Mouse (Mus musculus) limb, embryonic 11.5 days (tissue): ENCODE measurements around the gene Exosc6. TPM values are rescaled to one million over a fixed set of nuclear protein-coding genes. Genes with fewer than 3 reads are reported as not detected.

Source experiments
- ATAC-seq: fragments of 200-750 bp; cut with Nextera tagmentation; 2 replicates; pipeline ENCODE4 v1.8.0; 2017; ENCODE audit warnings: low read depth; ENCODE audit not compliant: insufficient number of reproducible peaks, low FRiP score, low TSS enrichment
- DNase-seq: peaks from one replicate; pipeline ENCODE4 v3.0.0-alpha.2; 2015; ENCODE audit warnings: low spot score
- H3K27ac ChIP-seq: fragments of 300-500 bp; sonication (generic); replicated peaks from 2 replicates; pipeline ENCODE4 v1.5.1; 2014; ENCODE audit warnings: low read depth, mild to moderate bottlenecking, low read length
- H3K27me3 ChIP-seq: fragments of 300-500 bp; sonication (generic); 2 replicates; pipeline ENCODE4 v1.6.1; 2014; ENCODE audit warnings: mild to moderate bottlenecking, low read length, mixed read lengths; ENCODE audit not compliant: control insufficient read depth, insufficient read depth
- H3K36me3 ChIP-seq: fragments of 300-500 bp; sonication (generic); 2 replicates; pipeline ENCODE4 v1.6.1; 2014; ENCODE audit warnings: mild to moderate bottlenecking, low read length, moderate library complexity, mixed read lengths; ENCODE audit not compliant: control insufficient read depth, insufficient read depth
- H3K4me1 ChIP-seq: fragments of 300-500 bp; sonication (generic); 2 replicates; pipeline ENCODE4 v1.6.1; 2014; ENCODE audit warnings: low read length, mixed read lengths; ENCODE audit not compliant: control insufficient read depth, insufficient read depth
- H3K4me2 ChIP-seq: fragments of 300-500 bp; sonication (generic); 2 replicates; pipeline ENCODE4 v1.6.1; 2014; ENCODE audit warnings: low read depth, mild to moderate bottlenecking, moderate library complexity; ENCODE audit not compliant: severe bottlenecking
- H3K4me3 ChIP-seq: fragments of 300-500 bp; sonication (generic); 2 replicates; pipeline ENCODE4 v1.5.1; 2014; ENCODE audit warnings: low read depth, low read length
- H3K9ac ChIP-seq: fragments of 300-500 bp; sonication (generic); 2 replicates; pipeline ENCODE4 v1.6.1; 2014; ENCODE audit warnings: mild to moderate bottlenecking, low read length
- H3K9me3 ChIP-seq: fragments of 300-500 bp; sonication (generic); 2 replicates; pipeline ENCODE4 v1.6.1; 2016; ENCODE audit warnings: low read length; ENCODE audit not compliant: control insufficient read depth
- WGBS: fragments of 180-500 bp; shearing (Covaris S2); extraction: QIAGEN DNeasy Blood & Tissue Kit; methylation state at CpG from one replicate; pipeline ENCODE4 v1.1.7; 2014; 5-methylcytosine and 5-hydroxymethylcytosine counted together
- polyA plus RNA-seq: library from polyadenylated mRNA; unstranded; fragments of >200 nt; fragmentation: Nextera tagmentation; extraction: Ambion mirVana; gene quantifications from 2 replicates; pipeline ENCODE4 v1.2.1, GENCODE M21; 2014

Exosc6 gene
- polyA plus RNA-seq, 1 experiment from 2014 or later = 31.1 TPM

DNA sequence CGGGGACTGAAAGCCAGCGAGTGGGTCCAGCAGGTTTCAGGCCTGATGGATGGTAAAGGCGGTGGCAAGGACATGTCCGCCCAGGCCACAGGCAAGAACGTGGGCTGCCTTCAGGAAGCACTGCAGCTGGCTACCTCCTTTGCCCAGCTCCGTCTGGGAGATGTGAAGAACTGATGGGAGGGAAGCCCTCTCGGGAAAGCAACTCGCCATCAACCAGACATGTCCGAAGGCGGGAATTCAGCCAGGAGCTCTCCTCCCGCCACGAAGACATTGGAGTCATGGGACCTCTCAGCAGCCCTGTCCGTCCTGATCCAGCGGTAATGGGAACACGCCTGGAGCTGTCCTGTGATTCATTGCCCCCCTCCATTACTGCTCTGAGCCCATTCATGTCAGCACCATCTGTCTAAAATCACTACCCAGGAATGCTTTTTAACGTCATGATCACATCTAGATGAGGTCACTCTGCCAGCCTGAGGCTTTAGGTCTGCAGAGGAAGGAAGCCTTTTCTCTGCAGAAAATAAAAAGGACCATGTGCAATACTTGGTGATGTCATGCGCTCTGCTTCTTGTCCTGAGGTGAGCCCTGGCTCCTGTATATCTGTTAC, 1.0 kb upstream of the Exosc6 start:
- no peak overlapping the region for H3K4me3 ChIP-seq
- whole genome bisulfite sequencing = 94% methylated on average over 17 of the region's 17 CpGs
- no peak for DNase-seq

DNA sequence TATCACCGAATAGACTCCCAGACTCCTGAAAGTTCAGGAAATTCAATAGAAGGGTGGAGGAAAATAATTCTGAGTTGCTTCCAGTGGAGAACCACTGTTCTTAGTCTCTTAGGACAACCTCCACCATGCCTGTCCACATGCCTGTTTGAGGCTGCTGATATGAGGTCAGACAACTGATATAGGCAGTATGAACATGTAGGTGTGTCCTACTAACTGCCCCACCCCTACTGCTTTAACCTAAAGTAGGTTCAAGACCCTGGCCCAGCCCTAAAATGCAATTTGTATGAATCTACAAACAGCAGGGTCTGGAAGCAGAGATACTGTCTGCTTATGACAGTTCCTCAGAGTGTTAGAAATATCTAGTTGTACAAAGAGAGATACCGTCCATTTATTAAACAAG, 478 bp upstream of the Exosc6 start:
- Histone ChIP-seq H3K36me3 (peaks cover 27% of the 10 kb centered on the region), H3K4me3 (peak overlapping the region; percentile 89; the same call in 1 of the 2 replicates), H3K4me2 (no peak overlapping the region), H3K27ac (no peak overlapping the region), H3K4me1 (peaks cover 6% of the 10 kb centered on the region; the same call in 1 of the 2 replicates), H3K27me3 (no peaks in the 10 kb centered on the region), H3K9me3 (no peaks in the 10 kb centered on the region), H3K9ac (no peak overlapping the region)
- WGBS = 64% methylated on average over 2 of the region's 2 CpGs
- no peak for DNase-seq
- 0 out of 2 replicates have a peak, but pooled peaks have one; percentile 24 for ATAC-seq

More for the DNA sequence above, 1.0 kb upstream of the Exosc6 start:
- H3K27ac ChIP-seq = no peak overlapping the region
- H3K9ac ChIP-seq = no peak overlapping the region
- H3K4me2 ChIP-seq = no peak overlapping the region
- ATAC-seq = no peak
- H3K9me3 ChIP-seq = no peaks in the 10 kb centered on the region
- H3K27me3 ChIP-seq = no peaks in the 10 kb centered on the region
- H3K36me3 ChIP-seq = peaks cover 30% of the 10 kb centered on the region
- H3K4me1 ChIP-seq = peaks cover 6% of the 10 kb centered on the region; the same call in 1 of the 2 replicates

DNA sequence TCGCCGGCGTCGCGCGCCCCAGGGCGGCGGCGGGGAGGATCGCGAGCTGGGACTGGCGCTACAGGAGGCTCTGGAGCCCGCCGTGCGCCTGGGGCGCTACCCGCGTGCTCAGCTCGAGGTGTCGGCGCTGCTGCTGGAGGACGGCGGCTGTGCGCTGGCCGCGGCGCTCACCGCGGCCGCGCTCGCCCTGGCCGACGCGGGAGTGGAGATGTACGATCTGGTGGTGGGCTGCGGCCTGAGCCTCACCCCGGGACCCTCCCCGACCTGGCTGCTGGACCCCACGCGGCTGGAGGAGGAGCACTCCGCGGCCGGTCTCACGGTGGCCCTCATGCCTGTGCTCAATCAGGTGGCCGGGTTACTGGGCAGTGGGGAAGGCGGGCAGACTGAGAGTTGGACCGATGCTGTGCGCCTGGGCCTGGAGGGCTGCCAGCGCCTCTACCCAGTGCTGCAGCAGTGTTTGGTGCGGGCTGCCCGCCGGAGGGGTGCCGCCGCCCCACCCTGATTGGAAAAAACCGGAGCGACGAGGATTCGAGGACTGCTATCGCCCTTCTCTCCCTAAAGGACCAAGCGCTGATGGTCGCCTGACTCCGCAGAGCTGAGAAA, 653 bp downstream of the Exosc6 start:
- DNase-seq (peak; percentile 47), ATAC-seq (0 out of 2 replicates have a peak, but pooled peaks have one; percentile 17)
- peaks cover 8% of the 10 kb centered on the region; the same call in 1 of the 2 replicates for H3K4me1 ChIP-seq
- WGBS = under 1% methylated on average over 54 of the region's 63 CpGs
- H3K27ac ChIP-seq = peak overlapping the region; percentile 56
- H3K27me3 ChIP-seq = no peaks in the 10 kb centered on the region
- no peaks in the 10 kb centered on the region for H3K9me3 ChIP-seq
- H3K4me3 ChIP-seq = peak overlapping the region; percentile 89
- H3K4me2 ChIP-seq = peak overlapping the region; percentile 99
- peak overlapping the region; percentile 88 for H3K9ac ChIP-seq
- H3K36me3 ChIP-seq = peaks cover 22% of the 10 kb centered on the region

DNA sequence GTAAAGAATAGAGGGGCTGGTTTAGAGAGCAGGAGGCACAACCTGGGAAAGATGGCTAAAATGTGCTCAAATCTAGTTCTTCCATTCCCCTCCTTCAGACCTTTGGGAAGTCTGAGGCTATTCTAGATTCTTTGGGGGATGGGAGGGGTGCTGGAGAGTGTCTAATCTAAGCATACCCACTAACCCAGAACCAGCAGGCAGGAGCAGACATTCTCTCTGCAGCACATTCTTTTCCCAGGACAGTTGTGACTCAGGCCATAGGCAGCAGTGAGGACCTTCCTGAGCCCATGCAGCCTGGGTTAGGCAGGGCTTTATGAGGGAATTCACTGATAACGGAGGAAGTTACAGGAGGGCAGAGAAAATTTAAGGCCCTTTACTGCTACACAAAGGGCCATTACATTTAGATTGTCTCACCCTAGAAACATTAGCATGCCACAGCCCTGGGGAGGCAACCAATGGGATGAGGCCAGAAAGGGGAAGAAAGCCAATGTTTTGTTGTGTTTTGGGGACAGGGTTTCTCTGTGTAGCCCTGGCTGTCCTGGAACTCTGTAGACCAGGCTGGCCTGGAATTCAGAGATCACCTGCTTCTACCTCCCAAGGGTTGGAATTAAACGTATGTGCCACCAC, 2.9 kb downstream of the Exosc6 start:
- Histone ChIP-seq H3K27ac (no peak overlapping the region), H3K4me3 (no peak overlapping the region)
- no peak for ATAC-seq

DNA sequence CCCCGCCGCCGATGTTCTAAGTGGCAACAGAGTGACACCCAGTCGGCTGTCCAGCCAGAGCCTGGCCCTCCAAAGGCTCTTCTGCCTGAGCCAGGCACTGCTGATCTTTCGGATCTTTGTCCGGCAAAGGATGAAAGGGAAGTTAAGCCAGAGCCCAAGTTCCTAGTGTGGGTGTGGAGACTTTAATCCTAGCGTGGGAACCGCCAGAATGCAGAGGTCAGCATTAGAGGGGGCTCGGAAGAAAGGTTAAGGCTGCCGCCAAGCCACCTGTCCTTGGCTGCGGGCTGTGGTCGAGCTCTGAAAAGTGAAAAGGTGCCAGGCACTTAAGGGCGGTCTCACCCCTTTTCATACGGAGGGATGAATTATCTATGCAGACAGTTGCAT, 5.5 kb downstream of the Exosc6 start:
- Histone ChIP-seq H3K9me3 (no peaks in the 10 kb centered on the region), H3K27ac (no peak overlapping the region), H3K4me1 (peaks cover 8% of the 10 kb centered on the region; the same call in 1 of the 2 replicates), H3K4me2 (peak overlapping the region; percentile 73), H3K4me3 (peak overlapping the region; percentile 54), H3K36me3 (no peaks in the 10 kb centered on the region; the same call in 1 of the 2 replicates), H3K9ac (peak overlapping the region; percentile 28; the same call in 1 of the 2 replicates), H3K27me3 (no peaks in the 10 kb centered on the region)
- ATAC-seq (no peak), DNase-seq (no peak)
- WGBS = under 1% methylated on average over 14 of the region's 14 CpGs

More for the DNA sequence above, 2.9 kb downstream of the Exosc6 start:
- peaks cover 8% of the 10 kb centered on the region; the same call in 1 of the 2 replicates for H3K4me1 ChIP-seq
- no peak overlapping the region for H3K9ac ChIP-seq
- peaks cover 11% of the 10 kb centered on the region for H3K36me3 ChIP-seq
- no peaks in the 10 kb centered on the region for H3K27me3 ChIP-seq
- H3K9me3 ChIP-seq = no peaks in the 10 kb centered on the region
- WGBS = 68% methylated on average over 2 of the region's 2 CpGs
- no peak for DNase-seq
- no peak overlapping the region for H3K4me2 ChIP-seq

DNA sequence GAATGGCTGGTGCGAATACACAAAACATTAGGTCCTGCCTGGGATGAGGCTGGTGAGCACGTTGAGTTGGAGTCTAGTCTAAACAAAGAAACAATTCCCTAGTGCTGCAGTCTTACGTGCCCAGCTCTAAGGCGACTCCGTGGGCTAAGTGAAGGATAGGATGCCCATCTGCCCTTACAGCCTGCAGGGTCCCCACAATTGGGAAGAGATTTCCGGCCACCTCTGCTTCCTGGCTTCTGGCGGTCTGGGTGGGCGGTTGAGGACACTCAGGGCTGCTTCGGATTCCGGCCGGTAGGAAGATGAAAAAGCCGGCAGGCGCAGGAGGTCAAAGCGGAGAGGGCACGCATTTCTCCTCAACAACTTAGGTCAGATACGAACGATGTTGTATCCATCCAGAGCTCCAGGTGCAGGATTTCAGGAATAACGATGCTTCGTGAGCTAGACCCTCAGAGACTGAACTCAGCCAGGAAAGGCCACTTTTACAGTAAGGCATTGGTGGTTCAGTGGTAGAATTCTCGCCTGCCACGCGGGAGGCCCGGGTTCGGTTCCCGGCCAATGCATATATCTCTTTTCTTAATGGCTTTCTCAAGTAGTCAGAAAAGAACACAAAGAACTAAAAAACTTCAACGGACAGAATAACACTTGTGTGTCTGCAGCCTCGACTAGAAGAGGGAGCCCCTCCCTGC, 6.1 kb downstream of the Exosc6 start:
- H3K36me3 ChIP-seq = no peaks in the 10 kb centered on the region; the same call in 1 of the 2 replicates
- WGBS = under 1% methylated on average over 27 of the region's 27 CpGs
- ATAC-seq (peak; percentile 85), DNase-seq (peak; percentile 98)
- no peak overlapping the region for H3K27ac ChIP-seq
- H3K27me3 ChIP-seq = no peaks in the 10 kb centered on the region
- H3K4me1 ChIP-seq = peaks cover 5% of the 10 kb centered on the region; the same call in 1 of the 2 replicates
- peak overlapping the region; percentile 54 for H3K4me3 ChIP-seq
- H3K9me3 ChIP-seq = no peaks in the 10 kb centered on the region
- peak overlapping the region; percentile 73 for H3K4me2 ChIP-seq
- peak overlapping the region; percentile 28; the same call in 1 of the 2 replicates for H3K9ac ChIP-seq

DNA sequence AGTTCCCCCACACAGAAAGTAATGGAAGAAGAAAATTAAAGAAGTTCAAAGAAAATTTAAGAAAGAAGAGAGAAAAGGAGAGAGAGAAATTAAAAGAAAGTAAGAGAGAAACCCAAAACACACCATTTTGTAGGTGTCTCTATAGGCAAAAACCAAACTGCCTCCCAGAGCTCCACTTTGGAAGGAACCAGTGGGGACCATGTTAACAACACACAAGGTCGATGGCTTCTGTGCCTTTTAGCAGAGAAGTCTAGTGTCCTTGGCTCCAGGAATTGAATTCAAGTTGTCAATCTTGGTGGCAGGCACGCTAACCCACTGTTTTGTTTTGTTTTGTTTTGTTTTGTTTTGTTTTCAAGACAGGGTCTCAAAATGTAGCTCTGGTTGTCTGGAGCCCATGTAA, 6.8 kb downstream of the Exosc6 start:
- ATAC-seq = no peak
- Histone ChIP-seq H3K4me2 (peak overlapping the region; percentile 28), H3K9ac (no peak overlapping the region), H3K4me1 (peaks cover 5% of the 10 kb centered on the region; the same call in 1 of the 2 replicates), H3K36me3 (no peaks in the 10 kb centered on the region; the same call in 1 of the 2 replicates), H3K27ac (no peak overlapping the region), H3K4me3 (no peak overlapping the region), H3K9me3 (no peaks in the 10 kb centered on the region), H3K27me3 (no peaks in the 10 kb centered on the region)
- DNase-seq = no peak
- WGBS = 68% methylated on average over 2 of the region's 2 CpGs

DNA sequence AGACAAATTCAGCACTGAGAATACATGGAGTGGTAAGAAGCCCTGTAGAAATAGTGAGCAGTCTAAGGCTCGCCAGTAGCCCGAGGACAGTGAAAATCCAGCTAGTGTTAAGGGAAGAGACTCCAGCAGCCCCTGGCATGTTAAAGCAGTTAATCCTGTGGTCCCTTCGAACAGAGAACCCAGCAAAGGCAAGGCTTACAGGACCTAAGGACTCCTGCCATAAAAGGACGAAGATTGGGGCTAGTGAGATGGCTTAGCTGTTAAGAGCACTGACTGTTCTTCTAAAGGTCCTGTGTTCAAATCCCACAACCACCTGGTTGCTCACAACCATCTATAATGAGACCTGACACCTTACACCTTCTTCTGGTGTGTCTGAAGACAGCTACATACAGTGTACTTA, 10.2 kb downstream of the Exosc6 start:
- 67% methylated on average over 4 of the region's 4 CpGs for WGBS
- no peaks in the 10 kb centered on the region for H3K27me3 ChIP-seq
- no peak for DNase-seq
- no peak overlapping the region for H3K4me3 ChIP-seq
- no peak for ATAC-seq
- H3K9me3 ChIP-seq = no peaks in the 10 kb centered on the region
- no peak overlapping the region for H3K4me2 ChIP-seq
- H3K4me1 ChIP-seq = no peaks in the 10 kb centered on the region
- no peak overlapping the region for H3K27ac ChIP-seq
- H3K36me3 ChIP-seq = no peaks in the 10 kb centered on the region
- H3K9ac ChIP-seq = no peak overlapping the region
